Mouse (Mus musculus) heart, postnatal 0 days (tissue): ENCODE measurements at regions not wholly inside any gene's neighbourhood (a gene's known extent, or its start where the extent isn't known, plus 50 kb on each side); places are given as distances from the start of the nearest gene placed in this dataset.

ENCODE experiments used
- CTCF ChIP-seq: IDR thresholded peaks from 2 replicates; pipeline ENCODE4 v1.5.1; 2016; ENCODE audit warnings: antibody characterized with exemption, control low read depth, low read depth
- EP300 ChIP-seq: IDR thresholded peaks from 2 replicates; pipeline ENCODE4 v1.6.1; 2016; ENCODE audit warnings: antibody characterized with exemption, low read depth

DNA sequence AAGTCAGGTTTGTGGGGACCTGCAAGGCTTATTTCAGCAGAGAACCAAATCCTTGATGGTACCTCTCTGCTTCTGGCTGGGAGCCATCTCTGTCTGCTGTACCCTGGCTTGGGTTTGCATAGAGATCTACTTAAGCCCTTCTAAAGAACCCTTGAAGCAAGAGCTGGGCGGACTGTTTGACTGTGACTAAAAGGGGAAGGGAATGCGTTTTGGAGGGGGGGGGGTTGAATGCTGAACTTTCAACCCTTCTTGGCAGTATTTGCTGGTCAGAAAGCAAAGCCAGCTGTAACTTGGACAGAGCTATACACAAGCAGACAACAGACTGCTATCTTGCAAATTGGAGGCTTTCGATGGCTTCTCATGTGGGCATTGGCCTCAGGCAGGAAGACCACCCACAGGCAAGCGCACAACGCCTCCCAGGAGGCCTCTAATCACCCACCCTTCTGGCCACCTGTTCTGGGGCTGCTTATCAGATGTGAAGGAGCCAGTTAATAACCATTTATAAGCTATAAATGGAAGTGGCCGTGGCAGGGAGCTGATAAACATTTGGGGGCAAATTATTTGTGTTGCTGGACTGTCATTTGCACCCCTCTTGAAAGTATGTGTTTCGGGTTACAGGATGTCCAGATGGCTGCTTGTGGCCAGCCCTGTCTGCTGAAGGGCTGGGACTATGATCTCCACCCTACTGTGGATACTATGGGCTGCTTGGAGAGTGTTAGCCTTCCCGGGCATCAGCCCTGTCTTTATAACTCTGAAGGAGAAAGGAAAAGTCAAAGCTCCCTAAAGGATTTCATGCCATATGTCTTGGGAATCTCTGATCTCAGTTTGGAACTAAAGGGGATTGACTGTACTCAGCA lies 95.5 kb upstream of the Ercc6l2 start:
- TF ChIP-seq CTCF (no peak), EP300 (no peak)
